Mouse (Mus musculus): ENCODE results near the gene Zfp790. TPM values are rescaled to one million over a fixed set of nuclear protein-coding genes. Genes with fewer than 3 reads are reported as not detected.

Zfp790 gene
- polyA plus RNA-seq (2014; fragmentation: Illumina TruSeq; extraction: RNeasy Lipid Tissue Mini Kit (QIAGEN cat#74804); ENCODE audit: insufficient read depth, low read depth, low replicate concordance) = 5.0 TPM

GRCm38 (mm10) chr7:29815910-29816429 is at the start of gene Zfp790:
TSS of gene Zfp790 (plus strand) at chr7:29816114.

DNA sequence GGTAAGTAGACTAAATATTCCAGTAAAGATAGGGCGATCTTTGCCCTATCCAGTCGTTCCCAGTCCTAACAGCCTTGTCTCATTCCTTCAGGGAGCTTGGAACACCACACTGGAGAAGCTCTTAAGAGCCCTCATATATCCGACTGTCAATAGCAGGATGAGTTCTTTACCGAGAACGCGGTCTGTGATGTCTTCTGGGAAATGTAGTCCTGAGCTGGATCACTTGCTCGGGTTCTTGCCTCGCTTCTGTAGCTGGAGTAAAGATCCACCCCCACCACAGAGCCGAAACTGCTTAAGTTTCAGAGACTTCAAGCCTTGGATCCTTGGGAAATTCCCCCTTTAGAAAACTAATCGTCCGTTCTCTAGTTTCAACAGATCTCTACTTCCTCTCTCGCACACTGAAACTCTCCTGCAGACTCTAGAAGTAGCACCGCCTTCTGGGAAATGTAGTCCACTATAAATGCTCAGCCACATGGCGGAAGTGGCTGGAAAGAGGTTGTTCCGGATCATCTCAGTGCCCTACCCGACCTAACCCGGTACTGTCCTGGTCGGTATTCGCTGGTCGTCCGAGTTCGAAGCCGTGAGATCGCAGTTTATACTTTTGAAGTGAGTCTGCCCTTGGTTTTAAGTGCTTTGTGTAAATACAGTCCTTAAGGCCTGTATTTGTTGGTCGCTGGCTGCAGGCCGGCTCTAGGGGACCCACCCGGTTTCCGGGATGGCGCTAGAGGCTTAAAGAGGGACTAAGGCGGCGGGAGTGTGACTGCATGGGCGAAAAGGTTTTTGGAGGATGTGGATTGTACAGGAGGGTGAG is 47.6 kb upstream of the Zfp790 start, which contains the start of gene Zfp84:
Gene Zfp84 (plus strand): TSS at position 463 of the 811 bp plus-strand sequence.

DNA sequence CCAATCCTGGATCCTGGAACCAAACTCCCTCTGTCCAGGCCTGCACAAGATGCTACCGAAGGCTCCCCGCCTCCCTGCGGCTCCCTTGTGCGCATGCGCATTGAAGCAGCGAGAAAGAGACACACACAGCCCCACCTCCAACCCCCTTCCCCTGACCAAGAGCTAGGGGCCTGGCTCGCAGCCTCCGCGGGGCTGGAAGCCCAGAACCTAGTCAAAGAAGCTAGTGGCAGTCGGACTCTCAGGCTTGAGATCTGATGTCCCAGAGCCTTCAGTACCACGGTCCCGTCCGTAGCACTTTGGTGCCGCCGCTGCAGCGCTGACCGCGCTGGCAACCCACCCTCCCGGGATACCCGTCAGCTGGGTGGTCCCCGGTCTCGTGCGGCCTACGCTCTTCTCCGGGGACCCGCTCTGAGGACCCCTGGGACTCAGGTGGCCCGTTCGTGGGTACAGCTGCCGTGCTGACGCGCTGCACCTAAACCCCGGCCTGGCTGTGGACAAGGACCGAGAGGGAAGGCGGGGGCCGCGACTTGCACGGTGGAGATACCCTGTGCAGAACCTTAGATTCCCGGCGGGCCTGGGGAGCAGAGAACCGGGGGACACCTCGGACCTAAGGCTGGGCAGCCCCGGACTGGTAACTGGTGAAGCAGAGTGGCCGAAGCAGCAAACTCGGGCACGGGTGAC is 31.9 kb upstream of the Zfp790 start, which contains the start of gene Zfp30:
Gene Zfp30 (plus strand): TSS at position 128 of the 681 bp plus-strand sequence.

GRCm38 (mm10) chr7:29853219-29853842 is 37.4 kb downstream of the Zfp790 start, which contains the start of gene Zfp940:
TSS of gene Zfp940 (minus strand) at chr7:29853669.

GRCm38 (mm10) chr7:29859532-29860517 is 43.9 kb downstream of the Zfp790 start, which contains the start of gene Zfp420:
TSS of gene Zfp420 (plus strand) at chr7:29859979.

Other genes with a start within 250 kb of the Zfp790 start
- gene Catsperg2, start 89.1 kb upstream of the Zfp790 start, polyA plus RNA-seq (2014; fragmentation: Illumina TruSeq; extraction: RNeasy Lipid Tissue Mini Kit (QIAGEN cat#74804); ENCODE audit: insufficient read depth, low read depth, low replicate concordance) = not detected
- 3.6 TPM for gene Zfp84, start 47.6 kb upstream of the Zfp790 start, polyA plus RNA-seq (2014; fragmentation: Illumina TruSeq; extraction: RNeasy Lipid Tissue Mini Kit (QIAGEN cat#74804); ENCODE audit: insufficient read depth, low read depth, low replicate concordance)
- gene Zfp30, start 32.1 kb upstream of the Zfp790 start, polyA plus RNA-seq (2014; fragmentation: Illumina TruSeq; extraction: RNeasy Lipid Tissue Mini Kit (QIAGEN cat#74804); ENCODE audit: insufficient read depth, low read depth, low replicate concordance) = 1.2 TPM
- gene Zfp940, start 37.6 kb downstream of the Zfp790 start, polyA plus RNA-seq (2014; fragmentation: Illumina TruSeq; extraction: RNeasy Lipid Tissue Mini Kit (QIAGEN cat#74804); ENCODE audit: insufficient read depth, low read depth, low replicate concordance) = 1.3 TPM
- 3.3 TPM for gene Zfp420, start 43.9 kb downstream of the Zfp790 start, polyA plus RNA-seq (2014; fragmentation: Illumina TruSeq; extraction: RNeasy Lipid Tissue Mini Kit (QIAGEN cat#74804); ENCODE audit: insufficient read depth, low read depth, low replicate concordance)
- 2.4 TPM for gene Zfp27, start 90.5 kb downstream of the Zfp790 start, polyA plus RNA-seq (2014; fragmentation: Illumina TruSeq; extraction: RNeasy Lipid Tissue Mini Kit (QIAGEN cat#74804); ENCODE audit: insufficient read depth, low read depth, low replicate concordance)
- 4.4 TPM for gene Zfp383, start 92.1 kb downstream of the Zfp790 start, polyA plus RNA-seq (2014; fragmentation: Illumina TruSeq; extraction: RNeasy Lipid Tissue Mini Kit (QIAGEN cat#74804); ENCODE audit: insufficient read depth, low read depth, low replicate concordance)
- gene Zfp74, start 138.0 kb downstream of the Zfp790 start, polyA plus RNA-seq (2014; fragmentation: Illumina TruSeq; extraction: RNeasy Lipid Tissue Mini Kit (QIAGEN cat#74804); ENCODE audit: insufficient read depth, low read depth, low replicate concordance) = 4.0 TPM
- 2.4 TPM for gene Zfp568, start 167.8 kb downstream of the Zfp790 start, polyA plus RNA-seq (2014; fragmentation: Illumina TruSeq; extraction: RNeasy Lipid Tissue Mini Kit (QIAGEN cat#74804); ENCODE audit: insufficient read depth, low read depth, low replicate concordance)
- 2.8 TPM for gene Zfp14, start 235.3 kb downstream of the Zfp790 start, polyA plus RNA-seq (2014; fragmentation: Illumina TruSeq; extraction: RNeasy Lipid Tissue Mini Kit (QIAGEN cat#74804); ENCODE audit: insufficient read depth, low read depth, low replicate concordance)

Measured in lung, adult 10 weeks (tissue).